Mouse (Mus musculus) hindbrain, postnatal 0 days (tissue): ENCODE data around the gene Zbtb32. TPM values are rescaled to one million over a fixed set of nuclear protein-coding genes. Genes with fewer than 3 reads are reported as not detected.

Source experiments
- ATAC-seq: fragments of 200-750 bp; cut with Nextera tagmentation; 2 replicates; pipeline ENCODE4 v1.8.0; 2017; ENCODE audit warnings: mild to moderate bottlenecking, moderate TSS enrichment, moderate library complexity
- DNase-seq: peaks from one replicate; pipeline ENCODE4 v3.0.0-alpha.2; 2015; ENCODE audit warnings: low spot score
- H3K27ac ChIP-seq: fragments of 300-500 bp; sonication (generic); 2 replicates; pipeline ENCODE4 v1.5.1; 2014; ENCODE audit warnings: mild to moderate bottlenecking
- H3K27me3 ChIP-seq: fragments of 300-500 bp; sonication (generic); 2 replicates; pipeline ENCODE4 v1.6.1; 2014; ENCODE audit warnings: low read length, mixed read lengths; ENCODE audit not compliant: insufficient read depth
- H3K36me3 ChIP-seq: fragments of 300-500 bp; sonication (generic); 2 replicates; pipeline ENCODE4 v1.6.1; 2014; ENCODE audit warnings: low read length, mixed read lengths; ENCODE audit not compliant: insufficient read depth
- H3K4me1 ChIP-seq: fragments of 300-500 bp; sonication (generic); 2 replicates; pipeline ENCODE4 v1.6.1; 2014; ENCODE audit warnings: antibody characterized with exemption, low read length, mixed read lengths; ENCODE audit not compliant: insufficient read depth
- H3K4me2 ChIP-seq: fragments of 300-500 bp; sonication (generic); 2 replicates; pipeline ENCODE4 v1.6.1; 2014; ENCODE audit warnings: low read depth, mild to moderate bottlenecking, low read length, moderate library complexity, mixed read lengths
- H3K4me3 ChIP-seq: fragments of 300-500 bp; sonication (generic); 2 replicates; pipeline ENCODE4 v1.5.1; 2014; ENCODE audit warnings: low read length
- H3K9ac ChIP-seq: fragments of 300-500 bp; sonication (generic); replicated peaks from 2 replicates; pipeline ENCODE4 v1.6.1; 2014; ENCODE audit warnings: mild to moderate bottlenecking, low read length, moderate library complexity, mixed read lengths
- H3K9me3 ChIP-seq: fragments of 300-500 bp; sonication (generic); 2 replicates; pipeline ENCODE4 v1.6.1; 2016; ENCODE audit warnings: low read length, mixed read lengths
- CTCF ChIP-seq: IDR thresholded peaks from 2 replicates; pipeline ENCODE4 v1.5.1; 2016; ENCODE audit warnings: antibody characterized with exemption, control low read depth, low read depth
- WGBS: fragments of 180-500 bp; shearing (Covaris S2); extraction: QIAGEN DNeasy Blood & Tissue Kit; methylation state at CpG from one replicate; pipeline ENCODE4 v1.1.7; 2014; 5-methylcytosine and 5-hydroxymethylcytosine counted together
- polyA plus RNA-seq: library from polyadenylated mRNA; unstranded; fragments of >200 nt; fragmentation: Nextera tagmentation; extraction: Ambion mirVana; gene quantifications from 2 replicates; pipeline ENCODE4 v1.2.1, GENCODE M21; 2015
- total RNA-seq: library from RNA; depleted of rRNA; stranded (reverse); fragments of >200 nt; gene quantifications from 2 replicates; pipeline ENCODE4 v1.2.3, GENCODE M21; 2014

The Zbtb32 gene
- total and polyA plus RNA-seq, 2 experiments from 2014 or later: 0.18 TPM; not detected in 1

DNA sequence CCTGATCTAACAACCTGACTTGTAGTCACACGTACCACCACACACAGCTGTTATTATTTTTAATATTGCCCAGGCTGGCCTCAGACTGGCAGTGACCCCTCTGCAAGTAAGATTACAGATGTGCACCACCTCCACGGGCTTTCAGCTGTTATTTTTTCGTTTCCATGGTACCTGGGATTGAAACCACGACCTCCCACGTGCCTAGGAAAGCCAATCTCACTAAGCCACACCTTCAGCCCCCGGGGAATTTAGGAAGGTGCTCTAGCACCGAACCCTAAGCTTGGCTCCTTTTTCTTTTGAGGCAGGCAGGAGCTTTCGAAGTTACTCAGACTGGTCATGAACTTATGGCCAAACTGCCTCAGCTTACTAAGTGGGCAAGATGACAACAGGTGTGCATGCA is 5.7 kb upstream of the Zbtb32 start:
- H3K4me3 ChIP-seq: no peak overlapping the region
- H3K9me3 ChIP-seq: no peaks in the 10 kb centered on the region
- no peak overlapping the region for H3K4me2 ChIP-seq
- no peaks in the 10 kb centered on the region for H3K27me3 ChIP-seq
- TF ChIP-seq CTCF: no peak
- no peak overlapping the region for H3K27ac ChIP-seq
- WGBS: 66% methylated on average over 8 of the region's 8 CpGs
- H3K4me1 ChIP-seq: no peaks in the 10 kb centered on the region; the same call in 1 of the 2 replicates
- ATAC-seq (no peak), DNase-seq (no peak)
- H3K36me3 ChIP-seq: no peaks in the 10 kb centered on the region
- H3K9ac ChIP-seq: no peak overlapping the region

- no peak for ATAC-seq
- Histone ChIP-seq H3K27ac (no peak overlapping the region), H3K4me1 (no peaks in the 10 kb centered on the region; the same call in 1 of the 2 replicates), H3K36me3 (no peaks in the 10 kb centered on the region), H3K9ac (no peak overlapping the region), H3K27me3 (no peaks in the 10 kb centered on the region), H3K4me3 (no peak overlapping the region), H3K4me2 (no peak overlapping the region), H3K9me3 (no peaks in the 10 kb centered on the region)
- 44% methylated on average over 3 of the region's 3 CpGs for WGBS
- no peak for TF ChIP-seq CTCF
- no peak for DNase-seq
Observed at GRCm38 (mm10) chr7:30602583-30602982, 3.9 kb upstream of the Zbtb32 start.

DNA sequence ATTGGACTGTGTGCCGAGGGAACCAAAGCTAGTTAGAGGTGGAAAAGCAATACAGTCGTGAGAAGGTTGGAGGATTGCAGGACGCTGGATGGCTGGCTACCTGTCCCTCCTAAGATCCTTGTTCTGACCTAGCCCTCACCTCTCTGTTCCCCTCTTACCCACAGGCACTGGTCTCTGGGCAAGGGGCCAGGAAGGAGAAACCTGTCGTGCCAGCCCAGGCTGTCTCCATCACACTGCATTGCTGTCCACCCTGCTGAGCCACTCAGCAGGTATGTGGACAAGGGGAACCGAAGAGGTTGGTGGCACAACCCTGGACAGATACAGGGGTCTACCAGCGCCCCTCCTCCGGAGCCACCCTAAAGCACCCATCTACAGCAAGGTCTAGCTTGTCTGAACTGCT is 1.9 kb upstream of the Zbtb32 start:
- peak overlapping the region; percentile 40; the same call in 1 of the 2 replicates for H3K4me2 ChIP-seq
- no peaks in the 10 kb centered on the region for H3K36me3 ChIP-seq
- H3K4me1 ChIP-seq: no peaks in the 10 kb centered on the region; the same call in 1 of the 2 replicates
- DNase-seq: no peak
- no peaks in the 10 kb centered on the region for H3K27me3 ChIP-seq
- H3K4me3 ChIP-seq: no peak overlapping the region
- ATAC-seq: no peak
- no peaks in the 10 kb centered on the region for H3K9me3 ChIP-seq
- no peak for TF ChIP-seq CTCF
- WGBS: 65% methylated on average over 7 of the region's 7 CpGs
- H3K27ac ChIP-seq: no peak overlapping the region
- H3K9ac ChIP-seq: no peak overlapping the region

DNA sequence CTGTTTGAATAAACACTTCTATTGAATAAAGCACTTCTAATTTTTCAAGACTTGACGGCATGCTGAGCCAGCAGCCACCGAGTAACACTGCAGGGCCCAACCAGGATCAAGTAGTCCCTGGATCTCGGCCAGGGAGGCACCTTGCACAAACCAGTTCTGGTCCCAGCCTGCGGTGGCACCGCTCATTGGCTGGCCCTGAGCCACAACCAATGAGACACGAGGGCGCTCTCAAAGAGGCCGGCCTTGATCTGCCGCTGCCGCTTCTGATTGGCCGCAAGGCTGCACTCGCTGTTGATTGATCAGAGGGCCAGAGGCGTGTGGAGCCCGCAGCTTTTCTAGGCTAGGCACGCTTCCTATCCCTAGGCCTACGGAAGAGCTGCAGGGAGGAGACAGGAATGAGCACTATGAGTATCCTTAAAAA is 1.2 kb upstream of the Zbtb32 start:
- H3K9me3 ChIP-seq: no peaks in the 10 kb centered on the region
- H3K4me1 ChIP-seq: no peaks in the 10 kb centered on the region; the same call in 1 of the 2 replicates
- no peak overlapping the region for H3K9ac ChIP-seq
- peak; percentile 97 for DNase-seq
- H3K4me2 ChIP-seq: peak overlapping the region; percentile 40
- no peaks in the 10 kb centered on the region for H3K36me3 ChIP-seq
- no peak overlapping the region for H3K4me3 ChIP-seq
- no peaks in the 10 kb centered on the region for H3K27me3 ChIP-seq
- 2% methylated on average over 16 of the region's 16 CpGs for WGBS
- H3K27ac ChIP-seq: no peak overlapping the region
- ATAC-seq: peak; percentile 97
- TF ChIP-seq CTCF: no peak

GRCm38 (mm10) chr7:30596811-30597210 is 1.9 kb downstream of the Zbtb32 start:
- Histone ChIP-seq H3K36me3 (no peaks in the 10 kb centered on the region), H3K9ac (no peak overlapping the region), H3K9me3 (no peaks in the 10 kb centered on the region), H3K27ac (no peak overlapping the region), H3K4me3 (no peak overlapping the region), H3K4me2 (no peak overlapping the region), H3K4me1 (no peaks in the 10 kb centered on the region; the same call in 1 of the 2 replicates), H3K27me3 (no peaks in the 10 kb centered on the region)
- TF ChIP-seq CTCF: no peak
- no peak for ATAC-seq
- DNase-seq: no peak
- 74% methylated on average over 5 of the region's 5 CpGs for WGBS

- no peak for TF ChIP-seq CTCF
- DNase-seq (no peak), ATAC-seq (no peak)
- Histone ChIP-seq H3K9ac (no peak overlapping the region), H3K4me1 (no peaks in the 10 kb centered on the region; the same call in 1 of the 2 replicates), H3K4me3 (no peak overlapping the region), H3K9me3 (no peaks in the 10 kb centered on the region), H3K36me3 (no peaks in the 10 kb centered on the region), H3K27ac (no peak overlapping the region), H3K4me2 (no peak overlapping the region), H3K27me3 (no peaks in the 10 kb centered on the region)
- 83% methylated on average over 5 of the region's 5 CpGs for WGBS
Observed at GRCm38 (mm10) chr7:30596093-30596492, 2.6 kb downstream of the Zbtb32 start.

- no peak overlapping the region for H3K4me2 ChIP-seq
- 75% methylated on average over 3 of the region's 4 CpGs for WGBS
- ATAC-seq (no peak), DNase-seq (no peak)
- H3K27ac ChIP-seq: no peak overlapping the region
- no peak for TF ChIP-seq CTCF
- no peaks in the 10 kb centered on the region; the same call in 1 of the 2 replicates for H3K4me1 ChIP-seq
- no peaks in the 10 kb centered on the region for H3K27me3 ChIP-seq
- no peak overlapping the region for H3K4me3 ChIP-seq
- H3K9ac ChIP-seq: no peak overlapping the region
- no peaks in the 10 kb centered on the region for H3K36me3 ChIP-seq
- no peaks in the 10 kb centered on the region for H3K9me3 ChIP-seq
Observed at GRCm38 (mm10) chr7:30594510-30595024, 4.1 kb downstream of the Zbtb32 start.
